Comparison of ENCODE assay signal across 8 mouse cellular contexts in the genomic region with DNA sequence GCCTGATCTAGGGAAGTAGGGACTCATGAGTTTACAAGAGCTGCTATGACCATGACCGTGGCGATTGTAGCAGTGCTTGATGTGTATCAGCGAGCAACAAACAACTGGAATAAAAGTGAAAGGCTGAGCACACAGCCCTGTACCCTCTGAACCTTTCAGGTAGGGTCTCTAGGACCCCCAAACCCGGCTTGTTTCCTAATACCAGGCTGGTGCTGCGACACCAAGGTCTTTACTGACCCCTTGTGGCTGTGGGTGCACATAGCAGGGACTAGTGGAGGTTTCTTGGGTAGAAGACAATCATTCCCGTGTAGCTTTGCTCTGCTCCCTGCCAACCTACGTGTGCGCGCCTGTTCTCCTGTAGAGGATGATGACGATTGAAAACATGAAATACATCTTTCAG. TPM values are rescaled to one million over a fixed set of nuclear protein-coding genes. Genes with fewer than 3 reads are reported as not detected.
DNase-seq lines count a peak whose midpoint lies in the region; ATAC-seq and TF ChIP-seq lines count a peak whose summit lies in the region.

No protein-coding gene starts in this region.

- H3K27ac ChIP-seq in forebrain, embryonic 10.5 days: no peak overlapping the region
- H3K27ac ChIP-seq in forebrain, embryonic 16.5 days (ENCODE audit: low read length): no peak overlapping the region

- no peak for TF ChIP-seq POLR2A in lung, adult 2 months (IDR thresholded peaks at IDR 0.05; ENCODE audit: borderline replicate concordance, extremely low read depth, low read depth, low read length)

- TF ChIP-seq CTCF in lung, adult 2 months (IDR thresholded peaks at IDR 0.05; ENCODE audit: insufficient read depth, low read length): peak; percentile 88

- H3K27me3 ChIP-seq in forebrain, embryonic 10.5 days (ENCODE audit: poor library complexity, severe bottlenecking): 0 out of 2 replicates have a peak, but pooled peaks cover 3% of the 10 kb centered on the region
- no peaks in the 10 kb centered on the region for H3K27me3 ChIP-seq in forebrain, embryonic 16.5 days (replicated peaks; ENCODE audit: control insufficient read depth, insufficient read depth, low read length)

- H3K9ac ChIP-seq in forebrain, embryonic 16.5 days (replicated peaks; ENCODE audit: low read depth, low read length): no peak overlapping the region

- H3K4me1 ChIP-seq in forebrain, embryonic 10.5 days: peaks cover 8% of the 10 kb centered on the region
- no peaks in the 10 kb centered on the region for H3K4me1 ChIP-seq in forebrain, embryonic 16.5 days (replicated peaks; ENCODE audit: control insufficient read depth, insufficient read depth, low read length)
- H3K4me1 ChIP-seq in lung, adult 2 months (ENCODE audit: control insufficient read depth, insufficient read depth, low read length): no peaks in the 10 kb centered on the region

- H3K36me3 ChIP-seq in forebrain, embryonic 10.5 days (replicated peaks): no peaks in the 10 kb centered on the region
- H3K36me3 ChIP-seq in forebrain, embryonic 16.5 days (ENCODE audit: control insufficient read depth, insufficient read depth): no peaks in the 10 kb centered on the region

- WGBS in forebrain, embryonic 10.5 days: 36% methylated on average over 10 of the region's 10 CpGs
- WGBS in forebrain, embryonic 16.5 days: 29% methylated on average over 10 of the region's 10 CpGs
- WGBS in lung, adult 2 months: 42% methylated on average over 10 of the region's 10 CpGs

- no peak overlapping the region for H3K4me2 ChIP-seq in forebrain, embryonic 16.5 days (ENCODE audit: low read length)

- no peak overlapping the region for H3K4me3 ChIP-seq in forebrain, embryonic 10.5 days
- H3K4me3 ChIP-seq in forebrain, embryonic 16.5 days (replicated peaks; ENCODE audit: low read length): no peak overlapping the region
- H3K4me3 ChIP-seq in lung, adult 2 months (replicated peaks; ENCODE audit: extremely low read depth, low read depth, low read length): no peak overlapping the region

- H3K9me3 ChIP-seq in forebrain, embryonic 10.5 days: no peaks in the 10 kb centered on the region
- H3K9me3 ChIP-seq in forebrain, embryonic 16.5 days (ENCODE audit: control insufficient read depth, low read length): no peaks in the 10 kb centered on the region

- peak; percentile 74 for DNase-seq in forebrain, embryonic 10.5 days (ENCODE audit: extremely low spot score, low spot score)
- peak; percentile 35 to 53 for DNase-seq in CD8-positive naive resting alpha-beta T cell, adult 2 months (ENCODE audit: low read depth in 2 of 2, low spot score in 2 of 2)
- peak; percentile 65 for DNase-seq in c-Kit-negative CD71-positive TER-119-positive erythroid progenitor cells, embryonic 14.5 days (ENCODE audit: low read depth, low spot score)
- peak; percentile 73 to 76 for DNase-seq in frontal cortex, postnatal 36 days (ENCODE audit: low spot score in 2 of 2)
- peak; percentile 70 for DNase-seq in kidney, postnatal 4 days
- DNase-seq in lung, adult 2 months: peak; percentile 43
- DNase-seq in skeletal muscle tissue, adult 2 months (ENCODE audit: low read depth, low spot score): peak; percentile 23

- no peak for ATAC-seq in forebrain, embryonic 16.5 days

RNA-seq across cellular contexts. Expression of a gene that starts 15.8 kb away (rescaled TPM):
- 13.8 and 14.3 TPM in 2 replicates for polyA plus RNA-seq in forebrain, embryonic 10.5 days (2016; fragmentation: Nextera tagmentation; extraction: Ambion mirVana)
- polyA plus RNA-seq in forebrain, embryonic 16.5 days (2015; fragmentation: Nextera tagmentation; extraction: Ambion mirVana): 0.46 and 0.79 TPM in 2 replicates
- 5.8 and 9.3 TPM in 2 replicates for polyA plus RNA-seq in lung, adult 2 months (2012; rRNA removed)

Comparison
In these comparisons a context has a peak if more than half of its experiments do, and no peak if none do; other contexts are left out.
1. DNase-seq: peak in every context shown above with its lines; median percentile 74 in frontal cortex, postnatal 36 days; 74 in forebrain, embryonic 10.5 days; 70 in kidney, postnatal 4 days; 65 in c-Kit-negative CD71-positive TER-119-positive erythroid progenitor cells, embryonic 14.5 days; 44 in CD8-positive naive resting alpha-beta T cell, adult 2 months; 43 in lung, adult 2 months; 23 in skeletal muscle tissue, adult 2 months.